Mouse (Mus musculus): Measurements from ENCODE around the gene Zbtb24.

GRCm38 (mm10) chr10:41500941-41501340 lies 50.8 kb downstream of the Zbtb24 start:
- no peak for TF ChIP-seq CTCF (conservative IDR thresholded peaks at IDR 0.05; ENCODE audit: insufficient read depth, insufficient read length, low read depth, low read length)
- no peak for TF ChIP-seq POLR2A (IDR thresholded peaks at IDR 0.05; ENCODE audit: low read depth, low read length)

Data from kidney, adult 2 months (tissue).